Mouse (Mus musculus): Measurements from ENCODE around the gene Jam3.

- TF ChIP-seq CTCF (conservative IDR thresholded peaks at IDR 0.05; ENCODE audit: insufficient read depth, insufficient read length, low read depth, low read length) (no peak), POLR2A (IDR thresholded peaks at IDR 0.05; ENCODE audit: low read depth, low read length) (no peak)
Observed at GRCm38 (mm10) chr9:27170726-27171125, 15.5 kb upstream of the Jam3 start.
